ENCODE assay signal across 8 mouse cellular contexts in the genomic region with DNA sequence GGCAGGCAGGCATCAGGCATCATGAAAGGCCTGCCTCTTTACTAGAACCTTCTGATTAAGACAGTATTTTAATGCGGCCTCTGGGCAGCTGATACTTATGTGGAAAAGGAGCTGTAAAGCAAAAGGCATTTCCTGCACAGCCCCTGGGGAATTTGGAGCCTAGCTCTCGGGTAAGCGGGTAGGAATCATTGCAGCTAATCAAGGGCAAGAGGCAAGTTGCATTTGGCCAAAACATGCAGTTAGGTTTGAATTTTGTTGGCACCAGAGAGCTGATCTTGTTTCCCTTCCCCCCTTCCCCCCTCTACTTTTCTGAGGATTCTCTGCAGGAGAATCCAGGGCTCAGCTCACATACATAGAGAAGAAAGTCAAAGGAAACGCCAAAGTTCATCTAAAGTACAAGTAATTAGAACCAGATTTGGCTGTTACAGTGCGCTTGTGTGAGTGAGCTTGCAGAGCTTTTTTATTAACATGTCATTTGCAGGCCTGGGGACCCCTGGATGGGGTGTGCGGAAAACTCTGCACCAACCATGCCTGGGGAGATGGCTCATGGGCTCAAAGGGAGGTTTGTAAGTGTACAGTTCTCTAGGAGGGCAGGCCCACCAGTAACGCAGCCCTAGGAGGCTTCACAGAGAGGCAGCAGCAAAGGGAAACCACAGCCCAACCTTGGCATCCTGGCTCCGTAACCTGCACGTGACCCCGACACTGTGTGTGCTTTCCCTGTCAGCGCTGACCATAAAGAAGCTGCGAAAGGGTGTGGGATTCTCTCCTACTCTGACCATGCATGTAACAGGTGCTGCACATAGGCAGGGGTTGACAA.
DNase-seq lines count a peak whose midpoint lies in the region; ATAC-seq lines count a peak whose summit lies in the region.

No protein-coding gene starts in this region.

- no peaks in the 10 kb centered on the region; the same call in 1 of the 2 replicates for H3K27me3 ChIP-seq in limb, embryonic 10.5 days (ENCODE audit: low read depth, poor library complexity, severe bottlenecking)

- 10% methylated on average over 12 of the region's 12 CpGs for WGBS in limb, embryonic 10.5 days

- H3K36me3 ChIP-seq in limb, embryonic 10.5 days, result no peaks in the 10 kb centered on the region

- H3K27ac ChIP-seq in limb, embryonic 10.5 days, result peak overlapping the region; percentile 81

- intact Hi-C loops in heart, postnatal 10 days (cut with DNase I), result loop anchor here (2.0 kb wide), 1 partner anchor 14 kb away; no protein-coding TSS in a partner anchor

- no peaks in the 10 kb centered on the region for H3K9me3 ChIP-seq in limb, embryonic 10.5 days (replicated peaks)

- H3K4me1 ChIP-seq in limb, embryonic 10.5 days, result peaks cover 49% of the 10 kb centered on the region

- DNase-seq in 3T3-L1 (ENCODE audit: low read depth, low spot score), result peak; percentile 97
- peak; percentile 65 to 70 for DNase-seq in heart, postnatal 10 days
- DNase-seq in limb, embryonic 10.5 days (ENCODE audit: low spot score), result peak; percentile 69
- DNase-seq in testis, postnatal 10 days (ENCODE audit: low spot score), result no peak
- DNase-seq in cerebellum, adult 9-10 months, result no peak
- no peak for DNase-seq in adrenal gland, postnatal 25 days
- DNase-seq in cerebellum, adult 11-12 months, result no peak

- H3K4me3 ChIP-seq in limb, embryonic 10.5 days, result peak overlapping the region; percentile 27

- ATAC-seq in common myeloid progenitor, adult 5-6 weeks (replicated peaks; ENCODE audit: low read depth, poor library complexity, severe bottlenecking), result peak; percentile 67

Comparison
In these comparisons a context has a peak if more than half of its experiments do, and no peak if none do; other contexts are left out.
1. DNase-seq: peak in 3T3-L1 (single experiment), heart, postnatal 10 days (2 of 2) and limb, embryonic 10.5 days (single experiment); none in testis, postnatal 10 days (single experiment), cerebellum, adult 9-10 months (single experiment), adrenal gland, postnatal 25 days (single experiment) and cerebellum, adult 11-12 months (single experiment).